Mouse (Mus musculus) heart, adult 2 months (tissue): Measurements from ENCODE around the gene Ctns.
A peak's percentile ranks its signal among the peaks of the same experiment; 100 is the strongest.

ENCODE experiments used
- CTCF ChIP-seq: fragments of 200-600 bp; IDR thresholded peaks from 2 replicates; pipeline ENCODE4 v1.8.1; 2022; ENCODE audit warnings: antibody characterized with exemption, mild to moderate bottlenecking, moderate library complexity
- EP300 ChIP-seq: fragments of 200-500 bp; IDR thresholded peaks from 2 replicates; pipeline ENCODE4 v1.6.1; 2011; ENCODE audit warnings: low read depth, low read length, control low read depth; ENCODE audit not compliant: insufficient read depth
- POLR2A ChIP-seq: fragments of 200-500 bp; IDR thresholded peaks from 2 replicates; pipeline ENCODE4 v1.6.1; 2011; ENCODE audit warnings: mild to moderate bottlenecking, low read depth, low read length, control low read depth; ENCODE audit not compliant: insufficient read depth

DNA sequence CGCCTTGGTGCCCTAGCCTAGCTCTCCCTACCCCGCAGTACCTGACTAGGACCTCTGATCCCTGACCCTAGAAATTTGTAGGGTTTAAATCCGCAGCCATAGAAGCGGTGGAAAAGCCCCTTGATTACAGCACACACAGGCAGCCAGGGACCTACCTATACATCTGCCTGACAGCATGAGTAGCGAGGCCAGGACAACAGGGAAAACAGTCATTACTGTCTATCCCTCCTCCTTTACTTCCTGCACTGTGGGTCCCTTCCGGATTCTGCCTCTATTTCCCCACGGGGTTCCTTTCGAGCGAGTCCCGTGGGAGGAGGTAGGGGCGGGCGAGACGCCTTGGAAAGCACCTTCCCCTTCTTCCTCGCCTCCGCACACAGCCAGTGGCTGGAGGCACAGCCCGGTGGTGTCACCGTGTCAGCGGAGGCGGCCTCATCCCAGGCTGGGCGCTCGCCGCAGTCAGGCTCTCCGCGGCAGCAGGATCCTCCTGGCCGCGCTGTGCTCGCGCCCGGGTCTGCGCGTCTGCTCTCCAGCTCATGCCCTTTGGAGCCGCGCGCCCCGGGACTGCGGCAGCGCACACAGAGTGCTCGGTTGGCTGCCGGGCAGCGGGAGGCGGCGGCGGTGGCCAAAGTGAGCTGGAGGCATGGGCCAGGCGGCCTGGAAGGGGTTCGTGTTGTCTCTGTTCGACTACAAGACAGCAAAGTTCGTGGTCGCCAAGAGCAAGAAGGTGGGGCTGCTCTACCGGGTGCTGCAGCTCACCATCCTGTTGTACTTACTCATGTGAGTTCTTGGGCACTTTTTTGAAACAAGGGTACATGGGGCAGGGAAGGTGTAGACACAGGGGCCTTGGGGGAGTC lies 38.7 kb downstream of the Ctns start, which contains the start of gene P2rx5:
- TF ChIP-seq CTCF (no peak), EP300 (no peak), POLR2A (0 out of 2 replicates have a peak, but pooled peaks have one; percentile 37)
